Mouse (Mus musculus) neutrophil, adult 59 days (primary cell): ENCODE data around the gene Gm12790. TPM values are rescaled to one million over a fixed set of nuclear protein-coding genes. Genes with fewer than 3 reads are reported as not detected.

Source experiments
- total RNA-seq, 2 experiments: library from RNA; stranded (reverse); gene quantifications; 1 replicate in 1 of 2; 2 replicates in 1 of 2; pipeline ENCODE4 v1.2.4; 2023

Gm12790 gene
- under 1 TPM in 1 of 2 experiments, not detected in 1; 0.68 TPM for total RNA-seq

GRCm38 (mm10) chr4:101980949-101981348 is at the start of gene Gm12790:
TSS of gene Gm12790 (minus strand) at chr4:101981049.

GRCm38 (mm10) chr4:101986326-101986725 is 5.5 kb upstream of the Gm12790 start, which contains the start of gene Gm12789:
TSS of gene Gm12789 (plus strand) at chr4:101986626.

GRCm38 (mm10) chr4:101940107-101940506 is 40.7 kb downstream of the Gm12790 start, which contains the start of gene Gm12794:
TSS of gene Gm12794 (plus strand) at chr4:101940407.

Other genes starting within 250 kb of the Gm12790 start
- gene B020004J07Rik, start 137.0 kb downstream of the Gm12790 start, total RNA-seq, result not detected
- gene C130073F10Rik, start 87.3 kb downstream of the Gm12790 start, total RNA-seq, result not detected
- gene Gm12800, start 71.9 kb downstream of the Gm12790 start, total RNA-seq, result not detected
- not detected for gene Gm12794, start 40.6 kb downstream of the Gm12790 start, total RNA-seq
- not detected for gene Gm12789, start 5.6 kb upstream of the Gm12790 start, total RNA-seq
- 10 to 100 TPM; 65.4 to 74.6 TPM for gene Pde4b, start 106.5 kb upstream of the Gm12790 start, total RNA-seq